Mouse (Mus musculus) mouse trophoblast stem cell (cell line): ENCODE data around the gene Vcam1.

Source experiments
- in situ Hi-C, 2 experiments: fragments of 300-500 bp; cut with MseI, MboI; formaldehyde crosslinking; loops; 2 replicates in 1 of 2; 3 replicates in 1 of 2; pipeline ENCODE4 v1.15.1; 2025

Gene Vcam1

DNA sequence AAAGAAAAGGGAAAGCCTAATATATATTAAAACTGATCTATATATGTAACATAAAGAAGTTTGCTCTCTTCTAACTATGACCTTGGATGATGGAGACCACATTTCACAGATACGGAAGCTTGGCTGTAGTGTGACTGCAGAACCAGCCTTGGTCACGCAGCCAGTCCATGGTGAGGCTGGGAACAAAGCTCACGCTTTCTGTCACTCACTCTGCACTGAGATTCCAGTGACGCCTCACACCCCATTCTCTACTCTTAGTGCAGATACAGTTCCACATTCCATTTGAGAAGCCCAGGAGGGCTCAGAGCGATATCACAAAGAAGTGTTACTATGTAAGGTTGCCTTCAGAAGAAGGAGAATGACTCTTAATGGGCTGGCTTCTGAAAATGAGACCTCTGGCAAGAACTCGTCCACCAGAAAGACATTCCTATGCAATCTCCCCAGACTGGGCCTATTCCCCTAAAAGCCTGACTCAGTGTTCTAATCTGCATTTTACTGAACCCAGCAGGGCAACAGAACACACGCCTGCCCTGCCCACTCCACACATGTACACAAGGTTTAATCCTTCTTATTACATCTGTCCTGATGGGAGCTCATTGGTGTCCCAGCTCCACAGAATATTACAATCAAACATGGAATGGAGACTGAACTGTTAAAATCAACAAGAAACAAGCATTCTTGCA is 2.8 kb downstream of the Vcam1 start:
- in situ Hi-C loops, result no loop called here

DNA sequence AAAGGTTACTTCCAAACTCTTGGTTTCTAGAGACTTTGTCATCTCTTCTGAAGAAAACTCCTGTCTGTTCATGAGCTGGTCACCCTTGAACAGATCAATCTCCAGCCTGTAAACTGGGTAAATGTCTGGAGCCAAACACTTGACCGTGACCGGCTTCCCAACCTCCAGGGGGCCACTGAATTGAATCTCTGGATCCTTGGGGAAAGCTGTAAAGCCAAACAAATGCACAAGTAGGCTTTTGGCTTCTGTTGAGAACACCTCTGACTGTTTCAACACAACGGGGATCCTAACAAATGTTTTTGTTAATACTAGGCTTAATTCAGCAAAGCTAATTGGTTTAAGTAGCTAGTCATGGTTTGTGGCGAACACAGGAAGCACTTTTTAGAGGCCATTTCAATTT is 3.4 kb downstream of the Vcam1 start:
- in situ Hi-C loops, result no loop called here

GRCm38 (mm10) chr3:116123827-116124226 is 5.7 kb downstream of the Vcam1 start:
- in situ Hi-C loops, result no loop called here

DNA sequence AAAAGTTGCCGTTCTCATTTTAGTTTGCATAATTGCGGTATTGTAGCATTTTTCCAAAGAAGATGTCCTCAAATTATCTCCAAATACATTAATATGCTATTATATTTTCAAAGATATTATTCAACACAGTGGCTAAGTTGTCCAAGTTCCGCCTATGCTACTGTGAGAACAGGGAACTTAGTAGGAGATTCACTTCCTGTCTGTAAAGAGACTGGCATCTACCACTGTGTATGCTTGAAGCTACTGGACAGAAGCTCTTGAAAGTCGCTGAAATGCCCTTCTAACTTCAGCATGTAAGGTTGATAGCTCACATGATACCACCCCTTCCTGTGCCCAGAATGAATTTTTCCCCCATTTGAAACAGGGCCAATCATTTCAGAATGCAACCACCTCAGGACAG is 6.8 kb downstream of the Vcam1 start:
- in situ Hi-C loops, result no loop called here

GRCm38 (mm10) chr3:116121026-116121425 is 8.5 kb downstream of the Vcam1 start:
- in situ Hi-C loops, result no loop called here

DNA sequence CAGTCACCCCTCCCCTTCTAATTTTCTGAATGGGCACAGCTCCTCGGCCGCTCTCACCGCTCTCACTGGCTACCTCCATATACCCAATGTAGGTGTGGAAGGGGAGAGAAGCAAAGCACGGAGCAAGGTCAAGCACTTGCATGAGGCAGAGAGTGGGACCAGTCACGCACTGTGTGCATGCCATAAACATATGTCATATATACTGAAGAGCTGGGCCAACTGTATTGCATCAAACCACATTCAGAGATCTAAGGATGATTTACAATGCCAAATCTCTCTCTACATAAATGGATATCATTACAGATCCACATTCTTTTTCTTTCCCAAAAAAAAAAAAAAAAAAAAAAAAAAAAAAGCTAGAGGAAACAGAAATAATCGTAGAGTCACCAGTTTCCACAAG is 9.1 kb downstream of the Vcam1 start:
- in situ Hi-C loops, result no loop called here

DNA sequence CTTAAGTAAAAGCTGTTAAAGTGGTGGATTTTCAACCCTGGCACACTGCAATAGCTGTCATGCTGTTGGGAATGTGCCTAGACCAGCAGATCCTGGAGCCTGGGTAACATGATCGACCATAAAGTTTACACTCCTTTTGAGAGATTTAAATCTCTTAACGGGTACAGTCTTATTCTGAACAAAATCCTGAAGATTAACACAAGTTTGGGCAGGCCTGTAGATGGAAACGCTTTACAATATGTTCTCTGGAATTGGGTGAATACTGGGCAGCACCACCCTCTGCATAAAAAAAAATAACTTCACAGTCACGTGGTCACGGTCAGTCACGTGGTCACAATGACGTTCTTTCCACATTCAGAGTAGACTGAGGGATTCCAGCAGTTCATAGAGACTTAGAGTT is 10.3 kb downstream of the Vcam1 start:
- in situ Hi-C loops, result no loop called here

GRCm38 (mm10) chr3:116117046-116117445 is 12.4 kb downstream of the Vcam1 start:
- in situ Hi-C loops, result no loop called here

- in situ Hi-C loops, result no loop called here
Measured at GRCm38 (mm10) chr3:116114249-116115188, 15.0 kb downstream of the Vcam1 start.

DNA sequence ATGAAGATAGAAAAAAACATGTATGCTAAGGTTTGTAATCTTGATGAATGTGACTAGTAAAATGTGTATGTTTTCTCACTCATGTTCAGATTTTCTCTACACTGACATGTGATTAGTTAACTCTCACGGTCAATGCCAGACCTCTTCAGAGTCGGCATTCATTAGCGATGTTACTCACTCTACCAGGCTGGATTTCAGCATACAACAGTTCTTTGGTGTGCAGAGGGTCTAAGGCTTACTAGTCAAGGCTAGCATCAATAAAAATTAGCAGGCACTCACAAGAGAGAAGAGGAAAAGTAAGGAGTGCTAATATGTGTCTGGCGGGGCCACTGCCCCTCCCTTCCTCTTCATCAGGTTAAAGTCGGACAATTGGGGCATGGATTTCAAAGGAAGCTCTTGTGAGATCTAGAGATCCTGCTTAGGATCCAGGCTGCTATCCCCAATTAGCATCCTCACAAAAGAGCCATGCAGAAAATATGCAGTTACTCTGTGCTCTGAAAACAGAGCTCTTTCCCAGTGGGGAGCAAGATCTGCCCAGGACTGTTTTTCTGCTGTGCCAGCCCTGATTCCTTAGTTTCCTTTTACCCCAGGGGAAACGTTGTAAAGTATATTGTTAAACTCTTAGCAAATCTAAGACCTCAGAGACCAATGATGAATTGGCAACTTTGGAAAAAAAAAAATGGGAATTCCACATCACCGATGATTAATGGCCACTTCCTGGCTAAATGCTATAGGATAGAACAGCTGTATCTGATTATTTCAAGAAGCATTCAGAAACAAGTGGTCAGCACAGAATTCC is 15.8 kb downstream of the Vcam1 start:
- in situ Hi-C loops, result no loop called here

DNA sequence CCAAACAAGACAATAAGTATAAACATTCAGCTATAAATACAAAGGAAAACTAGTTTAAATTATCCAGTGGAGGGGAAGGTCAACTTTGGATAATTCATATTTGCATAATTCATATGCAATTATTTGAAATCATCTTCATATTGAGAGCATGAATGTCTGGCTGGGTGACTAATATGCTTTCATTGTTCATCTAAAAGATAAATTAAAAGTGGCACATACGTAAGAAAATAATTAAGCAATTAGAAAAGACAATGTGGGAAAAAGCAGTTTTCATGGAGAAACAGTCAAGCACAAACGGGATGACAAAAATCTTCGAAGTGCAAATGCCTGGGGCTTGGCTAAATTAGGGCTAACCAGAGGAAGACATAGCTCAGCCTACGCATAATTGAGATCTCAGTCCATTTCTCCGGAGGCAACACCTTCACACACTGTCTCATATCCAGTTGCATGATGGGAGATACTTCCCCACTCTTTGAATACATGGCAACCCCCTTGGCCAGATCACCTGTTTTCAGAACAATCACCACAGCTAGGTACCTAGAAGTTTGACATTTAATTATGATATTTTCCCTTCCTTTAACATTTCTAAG is 16.6 kb downstream of the Vcam1 start:
- in situ Hi-C loops, result no loop called here

DNA sequence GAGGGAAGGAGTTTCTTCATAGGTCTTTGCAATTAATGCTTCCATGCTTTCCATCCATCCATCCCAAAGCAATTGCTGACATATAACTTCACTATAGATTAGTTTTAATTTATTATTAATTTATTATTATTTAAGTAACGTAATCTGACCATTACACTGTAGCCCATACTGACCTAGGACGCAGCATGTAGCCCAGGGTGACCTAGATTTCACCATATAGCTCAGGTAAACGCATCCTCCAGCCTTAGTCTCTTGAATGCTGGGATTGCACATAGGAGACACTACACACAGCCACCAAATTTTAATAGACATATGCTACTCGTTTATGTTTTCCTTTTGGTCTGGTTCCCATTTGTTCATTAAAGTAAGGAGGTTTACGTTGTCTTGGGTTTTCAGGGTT is 23.8 kb downstream of the Vcam1 start:
- in situ Hi-C loops, result no loop called here

GRCm38 (mm10) chr3:116104866-116105647 is 24.4 kb downstream of the Vcam1 start:
- in situ Hi-C loops, result no loop called here

DNA sequence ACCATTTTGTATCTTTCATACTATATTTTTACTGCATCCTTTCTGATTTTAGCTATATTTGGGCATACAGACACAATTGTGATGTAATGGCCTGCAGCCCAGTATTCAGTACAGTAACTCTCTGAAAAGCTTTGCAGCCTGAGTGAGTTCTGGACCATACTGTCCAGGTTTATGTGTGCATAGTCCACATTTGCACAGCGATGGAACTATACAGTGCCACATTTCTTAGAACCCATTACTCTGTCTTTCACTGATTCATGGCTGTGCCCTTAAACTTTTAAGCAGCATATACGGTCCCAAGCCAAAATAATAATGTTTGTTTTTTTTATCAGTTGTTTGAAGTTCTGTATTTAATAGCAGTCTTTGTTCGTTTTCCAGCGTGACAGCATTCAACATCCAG is 25.2 kb downstream of the Vcam1 start:
- in situ Hi-C loops, result no loop called here

DNA sequence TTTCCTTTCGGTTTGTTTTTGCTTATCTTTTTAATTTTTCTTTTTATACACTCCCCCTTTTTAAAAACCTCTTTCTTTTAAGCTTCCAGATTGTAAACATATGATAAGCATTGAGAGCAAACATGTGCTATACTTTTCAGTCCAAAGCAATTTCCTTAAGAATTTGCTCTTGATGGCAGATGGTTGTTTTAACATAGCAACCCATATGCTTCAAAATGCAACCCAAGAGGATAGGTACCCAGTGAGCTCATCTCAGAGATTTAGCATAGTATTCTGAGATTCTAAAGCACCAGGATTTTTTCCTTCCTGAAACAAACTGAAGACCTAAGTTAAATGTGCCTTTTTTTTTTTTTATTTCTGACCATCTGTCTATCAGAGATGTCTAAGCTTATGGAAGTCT is 28.6 kb downstream of the Vcam1 start:
- in situ Hi-C loops, result no loop called here

DNA sequence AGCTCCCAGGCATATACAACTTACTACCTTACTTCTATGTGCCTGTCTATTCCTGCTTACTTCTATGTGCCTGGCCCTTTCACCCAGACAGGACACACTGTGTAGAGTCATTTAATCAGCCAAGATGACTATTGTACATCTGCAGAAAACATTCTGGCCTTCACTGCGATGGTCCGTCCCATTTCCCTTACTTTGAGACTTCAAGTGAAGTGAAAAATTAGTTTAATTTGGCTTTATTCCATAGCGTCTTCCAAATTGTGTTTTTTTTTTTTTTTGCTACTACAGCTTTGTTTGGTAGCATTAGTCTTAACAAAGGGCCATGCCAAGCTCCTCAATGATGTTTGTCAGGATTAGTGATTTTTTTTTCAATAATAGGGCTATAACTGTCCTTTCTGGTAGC is 33.6 kb downstream of the Vcam1 start:
- in situ Hi-C loops, result no loop called here

- in situ Hi-C loops, result no loop called here
Measured at GRCm38 (mm10) chr3:116095312-116095711, 34.2 kb downstream of the Vcam1 start.

GRCm38 (mm10) chr3:116094886-116095285 is 34.6 kb downstream of the Vcam1 start:
- in situ Hi-C loops, result no loop called here

DNA sequence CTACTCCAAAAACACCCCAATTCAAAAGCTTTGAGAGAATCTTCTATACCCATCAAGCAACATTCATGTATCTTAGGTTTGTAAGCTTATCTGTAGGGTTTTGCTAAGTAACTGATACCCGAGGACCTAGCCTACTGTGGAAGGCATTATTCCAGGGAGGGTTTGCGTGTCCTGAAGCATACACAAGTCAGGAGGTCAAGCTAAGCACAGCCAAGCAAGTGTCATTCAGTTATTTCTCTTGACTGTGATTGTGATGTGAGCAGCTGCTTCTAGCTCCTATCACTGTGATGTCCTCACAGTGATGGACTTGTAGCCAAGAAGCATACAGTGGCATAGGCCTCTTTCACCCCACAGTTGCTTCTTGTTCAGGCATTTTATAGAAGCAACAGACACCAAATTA is 35.2 kb downstream of the Vcam1 start:
- in situ Hi-C loops, result no loop called here

- in situ Hi-C loops, result no loop called here
Measured at GRCm38 (mm10) chr3:116092547-116092946, 36.9 kb downstream of the Vcam1 start.

DNA sequence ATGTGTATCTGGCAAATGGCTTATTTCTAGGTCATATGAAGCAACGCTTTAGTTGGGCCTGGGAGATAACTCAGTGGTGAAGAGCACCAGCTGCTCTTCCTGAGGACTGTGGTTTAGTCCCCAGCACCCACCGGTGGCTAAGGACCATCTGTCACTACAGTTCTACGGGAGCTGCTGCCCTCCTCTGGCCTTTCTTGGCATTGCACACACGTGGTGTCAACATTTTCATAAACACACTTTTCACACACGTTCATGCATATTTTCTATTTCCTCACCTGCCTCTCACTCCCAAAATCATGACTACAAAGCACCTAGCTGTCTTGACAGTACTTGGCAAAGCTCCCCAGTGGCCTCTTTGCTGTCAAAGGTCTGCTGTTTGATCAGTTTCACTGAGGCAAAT is 37.8 kb downstream of the Vcam1 start:
- in situ Hi-C loops, result no loop called here
